Mouse (Mus musculus) heart, embryonic 14.5 days (tissue): Measurements from ENCODE around the gene Dpm2. TPM values are rescaled to one million over a fixed set of nuclear protein-coding genes. Genes with fewer than 3 reads are reported as not detected.

Experiments used
- ATAC-seq: fragments of 200-750 bp; cut with Nextera tagmentation; 2 replicates; pipeline ENCODE4 v1.8.0; 2017; ENCODE audit warnings: low read depth, moderate TSS enrichment; ENCODE audit not compliant: insufficient number of reproducible peaks, insufficient read depth, low FRiP score
- H3K27ac ChIP-seq, 2 experiments: fragments of 200-500 bp in 1 of 2; fragments of 300-500 bp in 1 of 2; sonication (generic) in 1 of 2; replicated peaks in 1 of 2; 2 replicates each; pipeline ENCODE4 v1.5.1; 2012 to 2014; ENCODE audit warnings: low read depth in 2 of 2, low read length in 2 of 2, control low read depth in 1 of 2, mild to moderate bottlenecking in 1 of 2, mixed read lengths in 1 of 2; ENCODE audit not compliant: control insufficient read depth in 1 of 2, insufficient read depth in 1 of 2
- H3K27me3 ChIP-seq: fragments of 300-500 bp; sonication (generic); 2 replicates; pipeline ENCODE4 v1.6.1; 2014; ENCODE audit warnings: mild to moderate bottlenecking, low read length, control low read depth; ENCODE audit not compliant: control insufficient read depth, insufficient read depth
- H3K36me3 ChIP-seq: fragments of 300-500 bp; sonication (generic); 2 replicates; pipeline ENCODE4 v1.6.1; 2014; ENCODE audit warnings: mild to moderate bottlenecking, control low read depth, low read length, mixed read lengths; ENCODE audit not compliant: control insufficient read depth, insufficient read depth
- H3K4me1 ChIP-seq, 2 experiments: fragments of 200-500 bp in 1 of 2; fragments of 300-500 bp in 1 of 2; sonication (generic) in 1 of 2; 2 replicates each; pipeline ENCODE4 v1.6.1; 2012 to 2014; ENCODE audit warnings: low read length in 2 of 2, control low read depth in 1 of 2, mixed read lengths in 1 of 2; ENCODE audit not compliant: control insufficient read depth in 2 of 2, insufficient read depth in 2 of 2
- H3K4me2 ChIP-seq: fragments of 300-500 bp; sonication (generic); 2 replicates; pipeline ENCODE4 v1.6.1; 2014; ENCODE audit warnings: mild to moderate bottlenecking, low read length
- H3K4me3 ChIP-seq, 2 experiments: fragments of 200-500 bp in 1 of 2; fragments of 300-500 bp in 1 of 2; sonication (generic) in 1 of 2; 2 replicates each; pipeline ENCODE4 v1.5.1; 2012 to 2014; ENCODE audit warnings: low read length in 2 of 2, mild to moderate bottlenecking in 2 of 2, control low read depth in 1 of 2, low read depth in 1 of 2, moderate library complexity in 1 of 2; ENCODE audit not compliant: control insufficient read depth in 1 of 2, insufficient read depth in 1 of 2
- H3K9ac ChIP-seq: fragments of 300-500 bp; sonication (generic); 2 replicates; pipeline ENCODE4 v1.6.1; 2014; ENCODE audit warnings: mild to moderate bottlenecking, low read length
- H3K9me3 ChIP-seq: fragments of 300-500 bp; sonication (generic); 2 replicates; pipeline ENCODE4 v1.6.1; 2016; ENCODE audit warnings: low read length, control low read depth; ENCODE audit not compliant: control insufficient read depth
- WGBS: fragments of 180-500 bp; shearing (Covaris S2); extraction: QIAGEN DNeasy Blood & Tissue Kit; methylation state at CpG from one replicate; pipeline ENCODE4 v1.1.7; 2014; 5-methylcytosine and 5-hydroxymethylcytosine counted together
- polyA plus RNA-seq: library from polyadenylated mRNA; unstranded; fragments of >200 nt; fragmentation: Nextera tagmentation; extraction: Ambion mirVana; gene quantifications from 2 replicates; pipeline ENCODE4 v1.2.1, GENCODE M21; 2014

Dpm2 gene
- polyA plus RNA-seq, 1 experiment from 2014 or later = 85.0 TPM

GRCm38 (mm10) chr2:32556019-32556418 is 14.6 kb upstream of the Dpm2 start:
- peak overlapping the region; percentile 27; the same call in 1 of the 2 replicates for H3K9ac ChIP-seq
- H3K27ac ChIP-seq = no peak overlapping the region
- no peaks in the 10 kb centered on the region for H3K9me3 ChIP-seq
- no peaks in the 10 kb centered on the region for H3K27me3 ChIP-seq
- no peak overlapping the region for H3K4me3 ChIP-seq
- 64% methylated on average over 7 of the region's 7 CpGs for WGBS
- H3K4me1 ChIP-seq = peaks cover 7 to 11% of the 10 kb centered on the region in 2 experiments; a peak in 3 of 4 replicates
- peaks cover 13% of the 10 kb centered on the region for H3K36me3 ChIP-seq
- no peak overlapping the region for H3K4me2 ChIP-seq
- ATAC-seq = no peak

GRCm38 (mm10) chr2:32559570-32559969 is 11.1 kb upstream of the Dpm2 start:
- Histone ChIP-seq H3K9me3 (no peaks in the 10 kb centered on the region), H3K27ac (no peak overlapping the region), H3K27me3 (no peaks in the 10 kb centered on the region), H3K9ac (no peak overlapping the region), H3K4me2 (no peak overlapping the region), H3K4me3 (no peak overlapping the region), H3K4me1 (peaks cover 7 to 11% of the 10 kb centered on the region in 2 experiments; a peak in 3 of 4 replicates), H3K36me3 (peaks cover 33% of the 10 kb centered on the region)
- WGBS = 54% methylated on average over 5 of the region's 5 CpGs
- no peak for ATAC-seq

GRCm38 (mm10) chr2:32566536-32567063 is 4.1 kb upstream of the Dpm2 start:
- Histone ChIP-seq H3K4me2 (no peak overlapping the region), H3K36me3 (peaks cover 47% of the 10 kb centered on the region), H3K27ac (0 out of 4 replicates have a peak overlapping the region, but pooled peaks of 1 of the 2 experiments have one; percentile 9), H3K27me3 (no peaks in the 10 kb centered on the region), H3K4me3 (no peak overlapping the region), H3K9ac (no peak overlapping the region), H3K4me1 (peaks cover 2 to 4% of the 10 kb centered on the region in 2 experiments; a peak in 2 of 4 replicates), H3K9me3 (no peaks in the 10 kb centered on the region)
- 43% methylated on average over 4 of the region's 4 CpGs for WGBS
- ATAC-seq = no peak

- H3K4me2 ChIP-seq = no peak overlapping the region
- no peaks in the 10 kb centered on the region for H3K27me3 ChIP-seq
- no peak overlapping the region for H3K27ac ChIP-seq
- H3K36me3 ChIP-seq = peaks cover 50% of the 10 kb centered on the region
- 47% methylated on average over 5 of the region's 5 CpGs for WGBS
- no peaks in the 10 kb centered on the region for H3K9me3 ChIP-seq
- H3K4me1 ChIP-seq = peaks cover 3 to 8% of the 10 kb centered on the region in 2 experiments; a peak in 2 of 4 replicates
- H3K4me3 ChIP-seq = no peak overlapping the region
- 0 out of 2 replicates have a peak overlapping the region, but pooled peaks have one; percentile 25 for H3K9ac ChIP-seq
- ATAC-seq = no peak
These were observed 2.5 kb upstream of the Dpm2 start for GRCm38 (mm10) chr2:32568149-32568548.

- no peak overlapping the region for H3K4me3 ChIP-seq
- H3K9me3 ChIP-seq = no peaks in the 10 kb centered on the region
- H3K36me3 ChIP-seq = peaks cover 46% of the 10 kb centered on the region
- H3K4me2 ChIP-seq = no peak overlapping the region
- 74% methylated on average over 3 of the region's 3 CpGs for WGBS
- peaks cover 3 to 8% of the 10 kb centered on the region in 2 experiments; a peak in 2 of 4 replicates for H3K4me1 ChIP-seq
- H3K27me3 ChIP-seq = no peaks in the 10 kb centered on the region
- ATAC-seq = no peak
- no peak overlapping the region for H3K9ac ChIP-seq
- H3K27ac ChIP-seq = no peak overlapping the region
These were observed 1.7 kb upstream of the Dpm2 start for GRCm38 (mm10) chr2:32568941-32569340.

- H3K36me3 ChIP-seq = peaks cover 23% of the 10 kb centered on the region
- H3K4me3 ChIP-seq = no peak overlapping the region
- no peak for ATAC-seq
- peaks cover 8% of the 10 kb centered on the region; the same call in 1 of the 2 replicates for H3K27me3 ChIP-seq
- no peak overlapping the region for H3K27ac ChIP-seq
- H3K9ac ChIP-seq = no peak overlapping the region
- WGBS = 88% methylated on average over 11 of the region's 11 CpGs
- H3K9me3 ChIP-seq = no peaks in the 10 kb centered on the region
- H3K4me2 ChIP-seq = no peak overlapping the region
- H3K4me1 ChIP-seq = peaks cover 3 to 17% of the 10 kb centered on the region in 2 experiments; a peak in 3 of 4 replicates
These were observed 1.5 kb downstream of the Dpm2 start for GRCm38 (mm10) chr2:32572196-32572595.

- WGBS = 77% methylated on average over 6 of the region's 6 CpGs
- Histone ChIP-seq H3K9me3 (no peaks in the 10 kb centered on the region), H3K27ac (no peak within 1 kb of the TSS), H3K4me1 (peaks cover 3 to 17% of the 10 kb centered on the region in 2 experiments; a peak in 3 of 4 replicates), H3K4me3 (peak within 1 kb of the TSS; percentile 22 to 39), H3K9ac (peak within 1 kb of the TSS; percentile 58), H3K36me3 (peaks cover 14% of the 10 kb centered on the region; the same call in 1 of the 2 replicates), H3K4me2 (peak within 1 kb of the TSS; percentile 78), H3K27me3 (peaks cover 23% of the 10 kb centered on the region)
- no peak for ATAC-seq
These were observed 3.8 kb downstream of the Dpm2 start, which contains the start of gene Pip5kl1 for GRCm38 (mm10) chr2:32574497-32574896. TSS of gene Pip5kl1 (plus strand) at chr2:32574797.
